Mouse (Mus musculus) testis, adult 2 months (tissue): ENCODE measurements around the gene Clcn1.

Experiments used
- CTCF ChIP-seq: fragments of 200-500 bp; IDR thresholded peaks from 2 replicates; pipeline ENCODE4 v1.5.1; 2012; ENCODE audit warnings: low read depth, mild to moderate bottlenecking, inconsistent platforms, low read length, moderate library complexity; ENCODE audit not compliant: control insufficient read depth, insufficient read depth, insufficient replicate concordance
- POLR2A ChIP-seq: fragments of 200-500 bp; IDR thresholded peaks from 2 replicates; pipeline ENCODE4 v1.6.1; 2012; ENCODE audit warnings: low read depth, mild to moderate bottlenecking, inconsistent platforms, low read length, moderate library complexity; ENCODE audit not compliant: control insufficient read depth

GRCm38 (mm10) chr6:42323371-42324066 lies 37.0 kb downstream of the Clcn1 start:
- TF ChIP-seq CTCF (no peak), POLR2A (no peak)
